Mouse (Mus musculus) hindbrain, postnatal 0 days (tissue): ENCODE measurements around the gene Gstm3. TPM values are rescaled to one million over a fixed set of nuclear protein-coding genes. Genes with fewer than 3 reads are reported as not detected.
A peak's percentile ranks its signal among the peaks of the same experiment; 100 is the strongest.

ENCODE experiments used
- ATAC-seq: fragments of 200-750 bp; cut with Nextera tagmentation; 2 replicates; pipeline ENCODE4 v1.8.0; 2017; ENCODE audit warnings: mild to moderate bottlenecking, moderate TSS enrichment, moderate library complexity
- DNase-seq: peaks from one replicate; pipeline ENCODE4 v3.0.0-alpha.2; 2015; ENCODE audit warnings: low spot score
- H3K27ac ChIP-seq: fragments of 300-500 bp; sonication (generic); 2 replicates; pipeline ENCODE4 v1.5.1; 2014; ENCODE audit warnings: mild to moderate bottlenecking
- H3K27me3 ChIP-seq: fragments of 300-500 bp; sonication (generic); 2 replicates; pipeline ENCODE4 v1.6.1; 2014; ENCODE audit warnings: low read length, mixed read lengths; ENCODE audit not compliant: insufficient read depth
- H3K36me3 ChIP-seq: fragments of 300-500 bp; sonication (generic); 2 replicates; pipeline ENCODE4 v1.6.1; 2014; ENCODE audit warnings: low read length, mixed read lengths; ENCODE audit not compliant: insufficient read depth
- H3K4me1 ChIP-seq: fragments of 300-500 bp; sonication (generic); 2 replicates; pipeline ENCODE4 v1.6.1; 2014; ENCODE audit warnings: antibody characterized with exemption, low read length, mixed read lengths; ENCODE audit not compliant: insufficient read depth
- H3K4me2 ChIP-seq: fragments of 300-500 bp; sonication (generic); 2 replicates; pipeline ENCODE4 v1.6.1; 2014; ENCODE audit warnings: low read depth, mild to moderate bottlenecking, low read length, moderate library complexity, mixed read lengths
- H3K4me3 ChIP-seq: fragments of 300-500 bp; sonication (generic); 2 replicates; pipeline ENCODE4 v1.5.1; 2014; ENCODE audit warnings: low read length
- H3K9ac ChIP-seq: fragments of 300-500 bp; sonication (generic); replicated peaks from 2 replicates; pipeline ENCODE4 v1.6.1; 2014; ENCODE audit warnings: mild to moderate bottlenecking, low read length, moderate library complexity, mixed read lengths
- H3K9me3 ChIP-seq: fragments of 300-500 bp; sonication (generic); 2 replicates; pipeline ENCODE4 v1.6.1; 2016; ENCODE audit warnings: low read length, mixed read lengths
- CTCF ChIP-seq: IDR thresholded peaks from 2 replicates; pipeline ENCODE4 v1.5.1; 2016; ENCODE audit warnings: antibody characterized with exemption, control low read depth, low read depth
- WGBS: fragments of 180-500 bp; shearing (Covaris S2); extraction: QIAGEN DNeasy Blood & Tissue Kit; methylation state at CpG from one replicate; pipeline ENCODE4 v1.1.7; 2014; 5-methylcytosine and 5-hydroxymethylcytosine counted together
- polyA plus RNA-seq: library from polyadenylated mRNA; unstranded; fragments of >200 nt; fragmentation: Nextera tagmentation; extraction: Ambion mirVana; gene quantifications from 2 replicates; pipeline ENCODE4 v1.2.1, GENCODE M21; 2015
- total RNA-seq: library from RNA; depleted of rRNA; stranded (reverse); fragments of >200 nt; gene quantifications from 2 replicates; pipeline ENCODE4 v1.2.3, GENCODE M21; 2014

Gstm3 gene
- total and polyA plus RNA-seq, 2 experiments from 2014 or later, result 0.15 TPM; not detected in 1

DNA sequence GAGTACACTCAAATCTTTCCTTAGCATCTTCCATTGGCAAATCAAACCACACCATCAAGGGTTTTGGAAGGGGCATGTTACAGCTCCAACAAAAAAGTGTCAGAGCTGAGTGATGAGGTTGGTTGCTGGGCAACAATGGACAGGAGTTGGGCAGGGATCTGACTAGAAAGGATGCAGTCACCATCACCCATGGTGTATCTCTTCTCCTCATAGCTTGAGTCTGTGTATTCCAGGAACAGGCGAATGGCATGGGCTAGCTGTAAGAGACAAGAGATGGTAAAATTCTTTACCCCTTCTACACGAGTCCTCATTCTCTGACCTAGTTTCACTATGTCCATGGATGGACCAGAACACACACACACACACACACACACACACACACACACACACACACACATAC lies 37.9 kb downstream of the Gstm3 start:
- no peak for TF ChIP-seq CTCF
- Histone ChIP-seq H3K36me3 (no peaks in the 10 kb centered on the region), H3K9ac (0 out of 2 replicates have a peak overlapping the region, but pooled peaks have one; percentile 17), H3K4me2 (peak overlapping the region; percentile 42), H3K4me1 (peaks cover 5% of the 10 kb centered on the region; the same call in 1 of the 2 replicates), H3K27ac (peak overlapping the region; percentile 78), H3K27me3 (no peaks in the 10 kb centered on the region), H3K9me3 (no peaks in the 10 kb centered on the region), H3K4me3 (peak overlapping the region; percentile 22; the same call in 1 of the 2 replicates)
- DNase-seq (peak; percentile 39), ATAC-seq (no peak)
- 38% methylated on average over 2 of the region's 2 CpGs for WGBS

GRCm38 (mm10) chr3:107929731-107930130 lies 39.4 kb downstream of the Gstm3 start:
- no peak overlapping the region for H3K4me3 ChIP-seq
- no peak for ATAC-seq
- H3K4me1 ChIP-seq, result peaks cover 5% of the 10 kb centered on the region; the same call in 1 of the 2 replicates
- H3K9ac ChIP-seq, result no peak overlapping the region
- no peak for DNase-seq
- H3K4me2 ChIP-seq, result no peak overlapping the region
- no peaks in the 10 kb centered on the region for H3K9me3 ChIP-seq
- no peaks in the 10 kb centered on the region for H3K27me3 ChIP-seq
- no peak overlapping the region for H3K27ac ChIP-seq
- WGBS, result 86% methylated on average over 4 of the region's 4 CpGs
- H3K36me3 ChIP-seq, result no peaks in the 10 kb centered on the region
- no peak for TF ChIP-seq CTCF

GRCm38 (mm10) chr3:107929243-107929642 lies 39.8 kb downstream of the Gstm3 start:
- H3K27me3 ChIP-seq, result no peaks in the 10 kb centered on the region
- no peak for TF ChIP-seq CTCF
- H3K9me3 ChIP-seq, result no peaks in the 10 kb centered on the region
- H3K9ac ChIP-seq, result no peak overlapping the region
- H3K4me1 ChIP-seq, result peaks cover 5% of the 10 kb centered on the region; the same call in 1 of the 2 replicates
- no peak overlapping the region for H3K4me3 ChIP-seq
- WGBS, result 92% methylated on average over 4 of the region's 4 CpGs
- DNase-seq (no peak), ATAC-seq (no peak)
- H3K27ac ChIP-seq, result no peak overlapping the region
- no peak overlapping the region for H3K4me2 ChIP-seq
- no peaks in the 10 kb centered on the region for H3K36me3 ChIP-seq

- Histone ChIP-seq H3K4me2 (no peak overlapping the region), H3K9ac (no peak overlapping the region), H3K4me3 (no peak overlapping the region), H3K9me3 (no peaks in the 10 kb centered on the region), H3K27ac (no peak overlapping the region), H3K36me3 (no peaks in the 10 kb centered on the region), H3K4me1 (peaks cover 5% of the 10 kb centered on the region; the same call in 1 of the 2 replicates), H3K27me3 (no peaks in the 10 kb centered on the region)
- ATAC-seq (no peak), DNase-seq (no peak)
- WGBS, result 77% methylated on average over 11 of the region's 11 CpGs
- TF ChIP-seq CTCF, result no peak
These were observed 40.4 kb downstream of the Gstm3 start for GRCm38 (mm10) chr3:107928691-107929090.

DNA sequence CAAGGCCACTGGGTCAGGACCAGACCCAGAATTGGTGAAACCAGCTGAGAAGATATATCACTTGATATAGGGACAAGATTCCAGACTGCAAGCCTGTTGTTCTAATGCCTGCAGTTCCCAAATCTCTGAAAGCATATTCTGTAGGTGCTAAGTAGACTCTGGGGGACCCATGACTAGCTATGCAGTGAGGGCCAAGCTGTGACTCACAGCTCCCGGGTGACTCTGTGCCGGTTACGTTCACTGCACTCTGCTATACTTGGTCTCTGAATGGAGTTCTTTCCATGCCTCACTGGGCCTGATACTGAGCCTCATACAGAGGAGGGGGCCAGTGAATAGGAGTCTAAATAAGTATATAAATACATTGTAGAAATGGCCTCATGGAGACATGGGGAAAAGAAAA lies 41.2 kb downstream of the Gstm3 start:
- Histone ChIP-seq H3K4me3 (no peak overlapping the region), H3K9me3 (no peaks in the 10 kb centered on the region), H3K27me3 (no peaks in the 10 kb centered on the region), H3K9ac (no peak overlapping the region), H3K27ac (no peak overlapping the region), H3K4me1 (peaks cover 5% of the 10 kb centered on the region; the same call in 1 of the 2 replicates), H3K36me3 (no peaks in the 10 kb centered on the region), H3K4me2 (no peak overlapping the region)
- TF ChIP-seq CTCF, result no peak
- 52% methylated on average over 3 of the region's 3 CpGs for WGBS
- DNase-seq (peak; percentile 4), ATAC-seq (no peak)

GRCm38 (mm10) chr3:107925335-107925734 lies 43.7 kb downstream of the Gstm3 start:
- Histone ChIP-seq H3K4me1 (0 out of 2 replicates have a peak, but pooled peaks cover 5% of the 10 kb centered on the region), H3K9me3 (no peaks in the 10 kb centered on the region), H3K36me3 (no peaks in the 10 kb centered on the region), H3K9ac (no peak overlapping the region), H3K27ac (no peak overlapping the region), H3K4me3 (no peak overlapping the region), H3K27me3 (no peaks in the 10 kb centered on the region), H3K4me2 (no peak overlapping the region)
- TF ChIP-seq CTCF, result no peak
- WGBS, result 92% methylated on average over 3 of the region's 3 CpGs
- ATAC-seq (no peak), DNase-seq (no peak)

DNA sequence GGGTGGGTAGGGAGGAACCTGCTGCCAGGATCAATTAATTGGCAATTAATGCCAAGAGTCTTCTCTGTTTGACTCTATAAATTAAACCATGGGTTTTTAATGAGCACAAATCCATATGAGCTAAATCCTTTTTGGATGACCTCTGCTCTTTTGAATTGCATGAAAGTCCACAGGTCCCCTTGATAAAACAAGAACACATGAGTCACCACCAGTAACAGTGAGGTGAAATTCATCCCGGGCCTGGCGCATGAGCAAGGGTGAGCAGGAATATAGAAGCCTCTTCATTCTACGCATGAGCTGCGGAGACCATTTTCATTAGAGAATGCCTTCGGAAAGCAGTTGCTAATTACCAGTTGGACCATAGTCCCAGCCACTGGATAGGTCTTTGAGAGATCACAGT lies 48.7 kb downstream of the Gstm3 start:
- Histone ChIP-seq H3K27ac (no peak overlapping the region), H3K9ac (no peak overlapping the region), H3K4me1 (no peaks in the 10 kb centered on the region), H3K27me3 (no peaks in the 10 kb centered on the region), H3K36me3 (no peaks in the 10 kb centered on the region), H3K4me2 (no peak overlapping the region), H3K4me3 (no peak overlapping the region), H3K9me3 (no peaks in the 10 kb centered on the region)
- no peak for TF ChIP-seq CTCF
- ATAC-seq (no peak), DNase-seq (no peak)
- 92% methylated on average over 5 of the region's 5 CpGs for WGBS
